Mouse (Mus musculus) forebrain, embryonic 11.5 days (tissue): Measurements from ENCODE around the gene Gm45521. TPM values are rescaled to one million over a fixed set of nuclear protein-coding genes. Genes with fewer than 3 reads are reported as not detected.

ENCODE experiments used
- ATAC-seq: fragments of 200-750 bp; cut with Nextera tagmentation; replicated peaks from 2 replicates; pipeline ENCODE4 v1.8.0; 2017; ENCODE audit warnings: moderate TSS enrichment; ENCODE audit not compliant: low FRiP score
- DNase-seq: peaks from one replicate; pipeline ENCODE4 v3.0.0-alpha.2; 2017; ENCODE audit warnings: low spot score
- H3K27ac ChIP-seq: fragments of 300-500 bp; sonication (generic); 2 replicates; pipeline ENCODE4 v1.5.1; 2014; ENCODE audit warnings: low read depth, low read length
- H3K27me3 ChIP-seq: fragments of 300-500 bp; sonication (generic); 2 replicates; pipeline ENCODE4 v1.6.1; 2014; ENCODE audit warnings: mild to moderate bottlenecking, low read length, mixed read lengths; ENCODE audit not compliant: control insufficient read depth, insufficient read depth
- H3K36me3 ChIP-seq: fragments of 300-500 bp; sonication (generic); 2 replicates; pipeline ENCODE4 v1.6.1; 2014; ENCODE audit warnings: mild to moderate bottlenecking, low read length, moderate library complexity, mixed read lengths; ENCODE audit not compliant: control insufficient read depth, insufficient read depth
- H3K4me1 ChIP-seq: fragments of 300-500 bp; sonication (generic); replicated peaks from 2 replicates; pipeline ENCODE4 v1.6.1; 2014; ENCODE audit warnings: low read length, mixed read lengths; ENCODE audit not compliant: control insufficient read depth, insufficient read depth
- H3K4me2 ChIP-seq: fragments of 300-500 bp; sonication (generic); 2 replicates; pipeline ENCODE4 v1.6.1; 2014; ENCODE audit warnings: low read depth, mild to moderate bottlenecking, low read length, moderate library complexity, mixed read lengths; ENCODE audit not compliant: severe bottlenecking
- H3K4me3 ChIP-seq: fragments of 300-500 bp; sonication (generic); 2 replicates; pipeline ENCODE4 v1.5.1; 2014; ENCODE audit warnings: low read depth, low read length
- H3K9ac ChIP-seq: fragments of 300-500 bp; sonication (generic); 2 replicates; pipeline ENCODE4 v1.6.1; 2014; ENCODE audit warnings: low read length
- H3K9me3 ChIP-seq: fragments of 300-500 bp; sonication (generic); 2 replicates; pipeline ENCODE4 v1.6.1; 2016; ENCODE audit warnings: low read length, mixed read lengths; ENCODE audit not compliant: control insufficient read depth
- WGBS: fragments of 180-500 bp; shearing (Covaris S2); extraction: QIAGEN DNeasy Blood & Tissue Kit; methylation state at CpG from one replicate; pipeline ENCODE4 v1.1.7; 2014; 5-methylcytosine and 5-hydroxymethylcytosine counted together
- polyA plus RNA-seq: library from polyadenylated mRNA; unstranded; fragments of >200 nt; fragmentation: Nextera tagmentation; extraction: Ambion mirVana; gene quantifications from 2 replicates; pipeline ENCODE4 v1.2.1, GENCODE M21; 2014

Gm45521 gene
- not detected in 2 replicates for polyA plus RNA-seq

DNA sequence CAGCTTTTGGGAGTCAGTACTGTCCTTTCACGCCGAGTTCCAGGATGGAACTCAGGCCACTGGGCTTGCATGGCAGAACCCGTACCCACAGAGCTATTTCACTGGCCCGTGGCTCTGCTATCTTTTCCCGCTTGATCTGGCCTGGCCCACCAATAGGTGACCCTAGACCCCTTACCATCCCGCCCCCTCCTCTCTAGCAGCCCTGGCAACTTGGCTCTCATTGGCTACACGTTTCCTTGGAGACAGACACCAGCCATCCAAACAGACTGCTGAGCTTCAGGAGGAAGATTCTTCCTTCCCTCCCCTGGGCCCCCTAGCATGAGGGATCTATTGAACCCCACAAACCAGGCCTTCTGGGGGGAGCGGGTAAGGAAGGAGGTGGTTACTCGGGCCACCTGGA, at the start of gene Gm45521:
Gm45521 (plus strand) TSS at position 240 of the 400 bp plus-strand sequence.
- Histone ChIP-seq H3K36me3 (no peaks in the 10 kb centered on the region), H3K9ac (no peak within 1 kb of the TSS), H3K4me2 (no peak within 1 kb of the TSS), H3K4me3 (no peak within 1 kb of the TSS), H3K27ac (no peak within 1 kb of the TSS), H3K4me1 (no peaks in the 10 kb centered on the region), H3K9me3 (no peaks in the 10 kb centered on the region), H3K27me3 (no peaks in the 10 kb centered on the region)
- 0 out of 2 replicates have a peak, but pooled peaks have one; percentile 49 for ATAC-seq
- WGBS = 43% methylated on average over 9 of the region's 9 CpGs
- no peak for DNase-seq

DNA sequence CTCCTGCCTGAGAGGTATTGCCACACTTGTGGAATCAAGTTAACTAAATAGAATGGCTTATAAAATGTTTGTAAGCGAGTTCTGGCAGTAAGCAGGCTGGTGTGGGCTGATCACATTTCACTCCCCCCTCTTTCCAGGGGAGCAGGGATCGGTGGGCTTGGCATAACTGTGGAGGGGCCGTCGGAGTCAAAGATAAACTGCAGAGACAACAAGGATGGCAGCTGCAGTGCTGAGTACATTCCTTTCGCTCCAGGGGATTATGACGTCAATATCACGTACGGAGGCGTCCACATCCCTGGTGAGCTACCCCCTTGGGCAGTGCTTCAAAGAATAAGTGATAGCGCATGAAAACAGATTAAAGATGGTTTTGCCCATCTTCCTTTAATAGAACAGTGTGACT, 47.6 kb upstream of the Gm45521 start:
- no peak overlapping the region for H3K9ac ChIP-seq
- no peaks in the 10 kb centered on the region for H3K9me3 ChIP-seq
- no peaks in the 10 kb centered on the region for H3K4me1 ChIP-seq
- H3K4me2 ChIP-seq = no peak overlapping the region
- no peak overlapping the region for H3K4me3 ChIP-seq
- H3K36me3 ChIP-seq = no peaks in the 10 kb centered on the region
- DNase-seq = no peak
- ATAC-seq = no peak
- no peak overlapping the region for H3K27ac ChIP-seq
- 90% methylated on average over 10 of the region's 10 CpGs for WGBS
- H3K27me3 ChIP-seq = no peaks in the 10 kb centered on the region

DNA sequence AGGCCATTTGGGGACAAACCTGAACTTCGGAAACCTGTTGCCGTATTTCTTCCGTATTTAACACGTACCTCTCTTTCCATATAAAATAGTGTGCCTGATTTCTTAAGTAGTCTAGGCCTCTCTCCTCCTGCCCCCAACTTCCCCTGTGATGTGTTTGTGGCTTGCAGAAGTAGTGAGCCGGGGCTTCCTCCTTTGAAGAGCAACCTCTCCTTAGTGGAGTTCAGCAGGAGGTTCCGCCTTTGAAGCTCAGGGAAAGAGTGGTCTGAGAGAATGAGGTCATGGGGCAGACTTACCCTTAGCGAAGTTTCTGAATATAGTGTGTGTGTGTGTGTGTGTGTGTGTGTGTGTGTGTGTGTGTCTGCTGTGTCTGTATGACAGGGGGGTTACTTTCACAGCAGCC, 43.2 kb upstream of the Gm45521 start:
- H3K36me3 ChIP-seq = peaks cover 3% of the 10 kb centered on the region; the same call in 1 of the 2 replicates
- H3K4me1 ChIP-seq = no peaks in the 10 kb centered on the region

GRCm38 (mm10) chr14:7914461-7914860, 42.6 kb upstream of the Gm45521 start:
- Histone ChIP-seq H3K27me3 (no peaks in the 10 kb centered on the region), H3K4me2 (no peak overlapping the region), H3K4me3 (no peak overlapping the region), H3K36me3 (peaks cover 3% of the 10 kb centered on the region; the same call in 1 of the 2 replicates), H3K9ac (no peak overlapping the region), H3K27ac (no peak overlapping the region), H3K9me3 (no peaks in the 10 kb centered on the region), H3K4me1 (no peaks in the 10 kb centered on the region)
- DNase-seq = no peak
- ATAC-seq = no peak
- WGBS = 67% methylated on average over 4 of the region's 4 CpGs

More for the DNA sequence above, 43.2 kb upstream of the Gm45521 start:
- Histone ChIP-seq H3K9me3 (no peaks in the 10 kb centered on the region), H3K27ac (no peak overlapping the region), H3K4me2 (no peak overlapping the region), H3K27me3 (no peaks in the 10 kb centered on the region), H3K4me3 (no peak overlapping the region), H3K9ac (no peak overlapping the region)
- ATAC-seq (no peak), DNase-seq (no peak)
- WGBS = 74% methylated on average over 7 of the region's 7 CpGs

DNA sequence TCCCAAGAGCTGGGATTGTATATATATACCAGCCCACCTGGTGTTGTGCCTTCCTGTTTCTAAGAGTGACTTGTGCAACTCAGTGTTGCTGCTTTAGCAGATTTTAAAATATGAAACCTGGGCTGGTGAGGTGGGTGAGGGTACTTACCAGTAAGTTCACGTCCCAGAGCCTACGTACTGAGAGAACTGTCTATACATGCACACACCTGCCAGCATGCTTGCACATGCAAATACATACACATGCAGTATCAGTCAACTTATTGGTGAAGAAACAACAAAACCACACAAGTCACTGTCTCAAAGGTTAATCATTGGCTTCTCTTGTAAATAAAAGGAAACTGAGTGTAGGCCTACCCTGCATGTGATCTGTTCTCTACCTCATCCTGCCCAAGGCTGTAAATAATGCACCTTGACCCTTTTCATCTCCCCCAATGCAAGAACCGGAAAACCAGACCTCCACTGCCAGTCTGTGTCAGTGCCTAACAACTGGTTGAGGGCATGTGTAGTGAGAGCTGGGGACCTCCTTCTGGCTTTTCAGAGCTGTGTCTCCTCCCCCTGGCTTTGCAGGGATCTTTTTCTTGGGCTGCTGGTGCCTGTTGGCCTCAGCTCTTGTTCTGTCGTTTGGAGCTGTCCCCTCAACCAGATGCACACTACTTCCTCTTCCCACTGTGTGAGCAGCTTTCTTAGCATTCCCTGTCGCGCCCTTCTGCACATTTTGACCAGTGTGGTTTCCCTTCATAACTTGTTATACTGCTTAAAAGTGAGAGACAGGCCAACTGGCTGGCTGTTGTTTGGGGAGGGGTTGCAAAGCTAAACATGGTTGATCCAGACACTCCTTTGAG, 38.7 kb upstream of the Gm45521 start:
- Histone ChIP-seq H3K4me1 (no peaks in the 10 kb centered on the region), H3K9me3 (no peaks in the 10 kb centered on the region), H3K9ac (no peak overlapping the region), H3K27ac (no peak overlapping the region), H3K27me3 (no peaks in the 10 kb centered on the region), H3K4me3 (no peak overlapping the region), H3K4me2 (no peak overlapping the region), H3K36me3 (peaks cover 6% of the 10 kb centered on the region; the same call in 1 of the 2 replicates)
- ATAC-seq (no peak), DNase-seq (no peak)
- 89% methylated on average over 6 of the region's 6 CpGs for WGBS

GRCm38 (mm10) chr14:7919309-7919708, 37.8 kb upstream of the Gm45521 start:
- H3K4me1 ChIP-seq = no peaks in the 10 kb centered on the region
- H3K4me2 ChIP-seq = no peak overlapping the region
- no peak overlapping the region for H3K4me3 ChIP-seq
- H3K36me3 ChIP-seq = peaks cover 9% of the 10 kb centered on the region; the same call in 1 of the 2 replicates
- no peaks in the 10 kb centered on the region for H3K9me3 ChIP-seq
- ATAC-seq (no peak), DNase-seq (no peak)
- WGBS = 90% methylated on average over 5 of the region's 5 CpGs
- H3K27ac ChIP-seq = no peak overlapping the region
- no peak overlapping the region for H3K9ac ChIP-seq
- no peaks in the 10 kb centered on the region for H3K27me3 ChIP-seq

DNA sequence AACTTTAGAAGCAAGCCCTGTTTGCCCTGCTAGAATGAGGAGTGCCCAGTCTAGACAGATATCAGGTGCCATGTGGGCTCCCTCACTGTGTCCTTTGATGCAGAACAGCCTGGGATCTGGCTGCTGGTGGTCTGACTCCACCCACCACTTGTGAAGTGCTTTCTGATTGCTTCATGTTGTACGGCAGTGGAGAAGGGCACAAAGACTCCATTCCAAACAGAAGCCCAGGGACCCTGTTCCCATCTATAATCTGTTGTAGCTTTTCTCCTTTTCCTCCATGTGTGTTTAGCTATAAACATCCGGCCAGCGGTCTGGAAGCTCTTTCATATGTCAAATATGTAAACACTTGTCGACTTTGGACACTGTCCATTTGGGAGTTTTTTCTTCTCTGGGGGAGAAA, 37.2 kb upstream of the Gm45521 start:
- no peak for ATAC-seq
- no peak for DNase-seq
- H3K27ac ChIP-seq = no peak overlapping the region
- H3K36me3 ChIP-seq = peaks cover 10% of the 10 kb centered on the region; the same call in 1 of the 2 replicates
- no peaks in the 10 kb centered on the region for H3K9me3 ChIP-seq
- H3K4me3 ChIP-seq = no peak overlapping the region
- no peak overlapping the region for H3K9ac ChIP-seq
- 83% methylated on average over 4 of the region's 4 CpGs for WGBS
- H3K27me3 ChIP-seq = no peaks in the 10 kb centered on the region
- H3K4me1 ChIP-seq = no peaks in the 10 kb centered on the region
- no peak overlapping the region for H3K4me2 ChIP-seq

- Histone ChIP-seq H3K27me3 (no peaks in the 10 kb centered on the region), H3K9ac (no peak overlapping the region), H3K9me3 (no peaks in the 10 kb centered on the region), H3K27ac (no peak overlapping the region), H3K4me2 (no peak overlapping the region), H3K4me1 (no peaks in the 10 kb centered on the region), H3K36me3 (peaks cover 10% of the 10 kb centered on the region; the same call in 1 of the 2 replicates), H3K4me3 (no peak overlapping the region)
- 91% methylated on average over 5 of the region's 5 CpGs for WGBS
- no peak for DNase-seq
- no peak for ATAC-seq
Observed at GRCm38 (mm10) chr14:7921459-7921858, 35.6 kb upstream of the Gm45521 start.

DNA sequence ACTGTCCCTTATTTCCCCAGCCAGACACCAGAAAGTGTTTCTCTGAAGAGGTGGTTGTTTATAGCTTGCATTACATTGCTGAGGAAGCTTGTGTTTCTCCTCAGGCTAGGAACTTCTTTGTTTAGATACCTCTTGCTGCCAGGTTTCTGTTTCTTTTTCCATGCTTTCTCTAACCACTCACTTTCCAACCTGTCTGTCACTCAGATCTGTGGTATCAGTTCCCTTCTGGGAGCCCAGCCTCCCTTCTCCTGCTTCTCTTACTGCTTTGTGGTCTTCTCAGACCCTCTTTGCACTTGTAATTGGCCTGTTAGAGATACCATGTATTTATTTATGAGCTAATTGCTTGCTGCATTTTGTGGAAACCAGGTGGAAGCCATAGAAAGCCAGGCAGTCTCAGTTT, 33.5 kb upstream of the Gm45521 start:
- Histone ChIP-seq H3K36me3 (peaks cover 7% of the 10 kb centered on the region; the same call in 1 of the 2 replicates), H3K4me1 (no peaks in the 10 kb centered on the region)

More for the DNA sequence above, 33.5 kb upstream of the Gm45521 start:
- DNase-seq = no peak
- Histone ChIP-seq H3K4me2 (no peak overlapping the region), H3K9me3 (no peaks in the 10 kb centered on the region), H3K4me3 (no peak overlapping the region), H3K9ac (no peak overlapping the region), H3K27ac (no peak overlapping the region), H3K27me3 (no peaks in the 10 kb centered on the region)
- no peak for ATAC-seq
